Mouse (Mus musculus) intestine, postnatal 0 days (tissue): Measurements from ENCODE around the gene Usp4. TPM values are rescaled to one million over a fixed set of nuclear protein-coding genes. Genes with fewer than 3 reads are reported as not detected.

Experiments used
- ATAC-seq: fragments of 200-750 bp; cut with Nextera tagmentation; 2 replicates; pipeline ENCODE4 v1.8.0; 2017; ENCODE audit warnings: mild to moderate bottlenecking, moderate TSS enrichment, moderate library complexity
- H3K27ac ChIP-seq: fragments of 300-500 bp; sonication (generic); 2 replicates; pipeline ENCODE4 v1.5.1; 2014; ENCODE audit warnings: mild to moderate bottlenecking, low read depth, low read length, moderate library complexity
- H3K27me3 ChIP-seq: fragments of 300-500 bp; sonication (generic); replicated peaks from 2 replicates; pipeline ENCODE4 v1.6.1; 2014; ENCODE audit warnings: low read length, mixed read lengths; ENCODE audit not compliant: control insufficient read depth, insufficient read depth
- H3K36me3 ChIP-seq: fragments of 300-500 bp; sonication (generic); 2 replicates; pipeline ENCODE4 v1.6.1; 2014; ENCODE audit warnings: mild to moderate bottlenecking, moderate library complexity; ENCODE audit not compliant: control insufficient read depth, insufficient read depth
- H3K4me1 ChIP-seq: fragments of 300-500 bp; sonication (generic); replicated peaks from 2 replicates; pipeline ENCODE4 v1.6.1; 2014; ENCODE audit warnings: antibody characterized with exemption, low read length, mixed read lengths; ENCODE audit not compliant: control insufficient read depth, insufficient read depth
- H3K4me2 ChIP-seq: fragments of 300-500 bp; sonication (generic); replicated peaks from 2 replicates; pipeline ENCODE4 v1.6.1; 2014; ENCODE audit warnings: low read depth, mild to moderate bottlenecking, moderate library complexity
- H3K4me3 ChIP-seq: fragments of 300-500 bp; sonication (generic); 2 replicates; pipeline ENCODE4 v1.5.1; 2014; ENCODE audit warnings: low read depth, low read length
- H3K9ac ChIP-seq: fragments of 300-500 bp; sonication (generic); 2 replicates; pipeline ENCODE4 v1.6.1; 2014; ENCODE audit warnings: mild to moderate bottlenecking, low read depth, low read length
- H3K9me3 ChIP-seq: fragments of 300-500 bp; sonication (generic); 2 replicates; pipeline ENCODE4 v1.6.1; 2016; ENCODE audit warnings: mixed run types; ENCODE audit not compliant: control insufficient read depth
- CTCF ChIP-seq: sonication (generic); IDR thresholded peaks from 2 replicates; pipeline ENCODE4 v1.5.1; 2016; ENCODE audit warnings: low read depth, mild to moderate bottlenecking, control low read depth, antibody characterized with exemption, moderate library complexity
- WGBS: fragments of 180-500 bp; shearing (Covaris S2); extraction: QIAGEN DNeasy Blood & Tissue Kit; methylation state at CpG from one replicate; pipeline ENCODE4 v1.1.7; 2014; 5-methylcytosine and 5-hydroxymethylcytosine counted together
- polyA plus RNA-seq: library from polyadenylated mRNA; unstranded; fragments of >200 nt; fragmentation: Nextera tagmentation; extraction: Ambion mirVana; gene quantifications from 2 replicates; pipeline ENCODE4 v1.2.1, GENCODE M21; 2015

Gene Usp4
- polyA plus RNA-seq, 1 experiment from 2014 or later, result 45.2 TPM

GRCm38 (mm10) chr9:108344471-108344870 is 3.2 kb upstream of the Usp4 start:
- no peaks in the 10 kb centered on the region for H3K9me3 ChIP-seq
- 84% methylated on average over 4 of the region's 4 CpGs for WGBS
- 0 out of 2 replicates have a peak overlapping the region, but pooled peaks have one; percentile 96 for H3K27ac ChIP-seq
- no peak overlapping the region for H3K4me2 ChIP-seq
- peaks cover 15% of the 10 kb centered on the region for H3K4me1 ChIP-seq
- TF ChIP-seq CTCF, result no peak
- ATAC-seq, result no peak
- peaks cover 3% of the 10 kb centered on the region; the same call in 1 of the 2 replicates for H3K36me3 ChIP-seq
- no peaks in the 10 kb centered on the region for H3K27me3 ChIP-seq
- no peak overlapping the region for H3K9ac ChIP-seq
- H3K4me3 ChIP-seq, result no peak overlapping the region

GRCm38 (mm10) chr9:108347024-108347423 is 629 bp upstream of the Usp4 start:
- peak overlapping the region; percentile 79 for H3K4me2 ChIP-seq
- TF ChIP-seq CTCF, result no peak
- no peaks in the 10 kb centered on the region for H3K9me3 ChIP-seq
- ATAC-seq, result no peak
- peak overlapping the region; percentile 68 for H3K4me3 ChIP-seq
- peak overlapping the region; percentile 63 for H3K9ac ChIP-seq
- H3K27me3 ChIP-seq, result no peaks in the 10 kb centered on the region
- 4% methylated on average over 11 of the region's 11 CpGs for WGBS
- peak overlapping the region; percentile 90 for H3K27ac ChIP-seq
- H3K4me1 ChIP-seq, result peaks cover 3% of the 10 kb centered on the region
- peaks cover 14% of the 10 kb centered on the region for H3K36me3 ChIP-seq

GRCm38 (mm10) chr9:108348290-108348680 is 632 bp downstream of the Usp4 start:
- H3K27ac ChIP-seq, result peak overlapping the region; percentile 90
- peaks cover 26% of the 10 kb centered on the region for H3K36me3 ChIP-seq
- no peaks in the 10 kb centered on the region for H3K9me3 ChIP-seq
- TF ChIP-seq CTCF, result no peak
- 2% methylated on average over 14 of the region's 14 CpGs for WGBS
- peak overlapping the region; percentile 79 for H3K4me2 ChIP-seq
- no peaks in the 10 kb centered on the region for H3K4me1 ChIP-seq
- H3K4me3 ChIP-seq, result peak overlapping the region; percentile 68
- ATAC-seq, result no peak
- no peaks in the 10 kb centered on the region for H3K27me3 ChIP-seq
- H3K9ac ChIP-seq, result peak overlapping the region; percentile 63

- no peak for ATAC-seq
- no peak for TF ChIP-seq CTCF
- Histone ChIP-seq H3K4me2 (no peak overlapping the region), H3K36me3 (peaks cover 41% of the 10 kb centered on the region), H3K9me3 (no peaks in the 10 kb centered on the region), H3K9ac (no peak overlapping the region), H3K4me1 (no peaks in the 10 kb centered on the region), H3K27ac (no peak overlapping the region), H3K27me3 (no peaks in the 10 kb centered on the region), H3K4me3 (no peak overlapping the region)
- 90% methylated on average over 3 of the region's 4 CpGs for WGBS
Measured at GRCm38 (mm10) chr9:108349727-108350126, 2.1 kb downstream of the Usp4 start.

GRCm38 (mm10) chr9:108378234-108378633 is 30.6 kb downstream of the Usp4 start:
- Histone ChIP-seq H3K9ac (no peak overlapping the region), H3K27ac (peak overlapping the region; percentile 87), H3K4me3 (no peak overlapping the region), H3K4me1 (no peaks in the 10 kb centered on the region), H3K36me3 (peaks cover 73% of the 10 kb centered on the region), H3K9me3 (no peaks in the 10 kb centered on the region), H3K4me2 (no peak overlapping the region; the same call in 1 of the 2 replicates), H3K27me3 (no peaks in the 10 kb centered on the region)
- no peak for TF ChIP-seq CTCF
- WGBS, result 45% methylated on average over 9 of the region's 9 CpGs
- peak; percentile 70 for ATAC-seq

- Histone ChIP-seq H3K4me3 (no peak overlapping the region), H3K4me2 (no peak overlapping the region; the same call in 1 of the 2 replicates), H3K9me3 (no peaks in the 10 kb centered on the region), H3K36me3 (peaks cover 73% of the 10 kb centered on the region), H3K9ac (no peak overlapping the region), H3K27me3 (no peaks in the 10 kb centered on the region), H3K4me1 (no peaks in the 10 kb centered on the region), H3K27ac (peak overlapping the region; percentile 87)
- no peak for TF ChIP-seq CTCF
- peak; percentile 80 for ATAC-seq
- 37% methylated on average over 5 of the region's 5 CpGs for WGBS
Measured at GRCm38 (mm10) chr9:108378736-108379135, 31.1 kb downstream of the Usp4 start.

- H3K27ac ChIP-seq, result peak overlapping the region; percentile 78
Measured at GRCm38 (mm10) chr9:108379294-108379693, 31.6 kb downstream of the Usp4 start.

More at GRCm38 (mm10) chr9:108379294-108379693, 31.6 kb downstream of the Usp4 start:
- H3K4me3 ChIP-seq, result no peak overlapping the region
- H3K4me2 ChIP-seq, result no peak overlapping the region
- no peaks in the 10 kb centered on the region for H3K4me1 ChIP-seq
- 64% methylated on average over 4 of the region's 4 CpGs for WGBS
- H3K9me3 ChIP-seq, result no peaks in the 10 kb centered on the region
- no peak overlapping the region for H3K9ac ChIP-seq
- ATAC-seq, result peak; percentile 82
- no peaks in the 10 kb centered on the region for H3K27me3 ChIP-seq
- TF ChIP-seq CTCF, result no peak
- H3K36me3 ChIP-seq, result peaks cover 73% of the 10 kb centered on the region
